Mouse (Mus musculus): ENCODE measurements around the gene Lce1a2. TPM values are rescaled to one million over a fixed set of nuclear protein-coding genes. Genes with fewer than 3 reads are reported as not detected.
"Not testable (repeated sequence)": the region's sequence is repeated elsewhere in the genome, so short reads cannot be mapped to it uniquely, and the experiment has no call there.

Gene Lce1a2
- not detected in 2 replicates for polyA plus RNA-seq (2014; fragmentation: Nextera tagmentation; extraction: Ambion mirVana)

DNA sequence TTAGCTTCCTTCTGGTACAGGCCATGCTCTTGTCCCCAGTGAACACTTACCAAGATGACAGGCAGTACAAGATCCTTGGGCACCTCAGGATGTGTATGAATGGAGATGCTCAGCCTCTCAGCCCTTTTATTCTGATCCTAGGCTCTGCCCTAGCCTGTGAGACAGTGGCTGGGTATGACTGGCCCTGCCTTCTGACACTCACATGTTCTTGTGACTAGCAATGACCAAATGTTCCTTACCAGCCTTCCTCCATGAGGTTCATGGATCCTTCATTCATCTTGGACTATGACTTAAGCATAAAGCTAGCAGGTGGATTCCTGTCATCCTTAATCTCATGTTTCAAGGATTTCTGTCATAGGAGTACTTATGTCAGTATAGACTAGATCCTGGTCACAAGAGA lies at the start of gene Lce1a2:
Lce1a2 (minus strand) TSS at position 101 of the 400 bp plus-strand sequence.
- Histone ChIP-seq H3K36me3 (ENCODE audit: control insufficient read depth, insufficient read depth, low read length) (no peaks in the 10 kb centered on the region), H3K27me3 (ENCODE audit: control insufficient read depth, insufficient read depth, low read length) (no peaks in the 10 kb centered on the region), H3K4me1 (ENCODE audit: control insufficient read depth, insufficient read depth, low read length) (no peaks in the 10 kb centered on the region), H3K4me2 (replicated peaks; ENCODE audit: low read depth, low read length) (no peak within 1 kb of the TSS), H3K4me3 (ENCODE audit: low read length) (no peak within 1 kb of the TSS), H3K27ac (ENCODE audit: low read depth, low read length) (no peak within 1 kb of the TSS), H3K9ac (ENCODE audit: low read depth, low read length) (no peak within 1 kb of the TSS), H3K9me3 (ENCODE audit: control insufficient read depth, low read length) (no peaks in the 10 kb centered on the region)
- ATAC-seq (ENCODE audit: low FRiP score, low TSS enrichment), result no peak

DNA sequence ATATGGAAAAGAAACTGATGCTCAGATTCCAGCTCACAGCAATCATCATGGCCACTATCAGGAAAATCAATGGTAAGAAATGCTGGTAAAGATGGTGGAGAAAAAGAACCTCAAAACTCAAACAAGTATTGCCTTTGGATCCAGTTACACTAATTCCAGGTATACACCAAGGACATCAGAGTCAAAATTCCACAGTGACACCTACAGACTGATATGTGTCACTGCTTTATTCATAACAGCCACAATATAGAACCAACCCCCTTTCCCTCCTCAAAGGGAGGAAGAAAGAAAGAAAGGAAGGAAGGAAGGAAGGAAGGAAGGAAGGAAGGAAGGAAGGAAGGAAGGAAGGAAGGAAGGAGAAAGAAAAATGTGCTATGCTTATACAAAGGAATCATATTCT lies 45.0 kb upstream of the Lce1a2 start:
- Histone ChIP-seq H3K27ac (ENCODE audit: low read depth, low read length) (no peak overlapping the region), H3K9me3 (ENCODE audit: control insufficient read depth, low read length) (no peaks in the 10 kb centered on the region), H3K9ac (ENCODE audit: low read depth, low read length) (no peak overlapping the region), H3K4me2 (replicated peaks; ENCODE audit: low read depth, low read length) (no peak overlapping the region), H3K4me3 (ENCODE audit: low read length) (no peak overlapping the region), H3K27me3 (ENCODE audit: control insufficient read depth, insufficient read depth, low read length) (no peaks in the 10 kb centered on the region), H3K36me3 (ENCODE audit: control insufficient read depth, insufficient read depth, low read length) (no peaks in the 10 kb centered on the region), H3K4me1 (ENCODE audit: control insufficient read depth, insufficient read depth, low read length) (no peaks in the 10 kb centered on the region)
- no peak for ATAC-seq (ENCODE audit: low FRiP score, low TSS enrichment)

DNA sequence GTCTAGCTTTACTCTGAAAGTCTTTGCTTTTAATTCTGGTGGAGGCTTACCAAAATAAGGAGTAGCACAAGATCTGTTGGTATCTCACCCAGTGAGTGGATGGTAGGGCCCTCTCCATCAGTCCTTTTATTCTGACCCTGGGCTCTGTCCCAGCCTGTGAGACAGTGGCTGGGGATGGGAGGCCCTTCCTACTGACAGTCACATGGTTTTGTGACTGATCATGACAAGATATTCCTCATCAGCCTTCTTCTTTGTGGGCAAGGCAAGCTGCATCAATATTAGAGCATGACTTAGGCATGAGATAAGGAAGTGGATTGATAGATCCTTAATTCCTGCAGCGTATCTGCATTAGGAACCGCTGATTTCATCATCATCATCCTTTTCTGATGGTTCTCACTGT lies 38.9 kb upstream of the Lce1a2 start, which contains the start of gene Lce1e:
Lce1e (minus strand) TSS at position 101 of the 400 bp plus-strand sequence.
- Histone ChIP-seq H3K4me3 (ENCODE audit: low read length) (no peak within 1 kb of the TSS), H3K36me3 (ENCODE audit: control insufficient read depth, insufficient read depth, low read length) (no peaks in the 10 kb centered on the region), H3K9ac (ENCODE audit: low read depth, low read length) (no peak within 1 kb of the TSS), H3K27me3 (ENCODE audit: control insufficient read depth, insufficient read depth, low read length) (no peaks in the 10 kb centered on the region), H3K27ac (ENCODE audit: low read depth, low read length) (no peak within 1 kb of the TSS), H3K4me1 (ENCODE audit: control insufficient read depth, insufficient read depth, low read length) (no peaks in the 10 kb centered on the region), H3K9me3 (ENCODE audit: control insufficient read depth, low read length) (no peaks in the 10 kb centered on the region), H3K4me2 (replicated peaks; ENCODE audit: low read depth, low read length) (no peak within 1 kb of the TSS)
- ATAC-seq (ENCODE audit: low FRiP score, low TSS enrichment), result no peak
- 88% methylated on average over 2 of the region's 2 CpGs for WGBS

- Histone ChIP-seq H3K4me3 (ENCODE audit: low read length) (no peak overlapping the region), H3K4me1 (ENCODE audit: control insufficient read depth, insufficient read depth, low read length) (no peaks in the 10 kb centered on the region), H3K9me3 (ENCODE audit: control insufficient read depth, low read length) (no peaks in the 10 kb centered on the region), H3K36me3 (ENCODE audit: control insufficient read depth, insufficient read depth, low read length) (no peaks in the 10 kb centered on the region), H3K27me3 (ENCODE audit: control insufficient read depth, insufficient read depth, low read length) (no peaks in the 10 kb centered on the region), H3K9ac (ENCODE audit: low read depth, low read length) (no peak overlapping the region), H3K4me2 (replicated peaks; ENCODE audit: low read depth, low read length) (no peak overlapping the region), H3K27ac (ENCODE audit: low read depth, low read length) (no peak overlapping the region)
- no peak for ATAC-seq (ENCODE audit: low FRiP score, low TSS enrichment)
- WGBS, result 30% methylated on average over 1 of the region's 1 CpGs
These were observed 24.5 kb upstream of the Lce1a2 start for GRCm38 (mm10) chr3:92694613-92695012.

DNA sequence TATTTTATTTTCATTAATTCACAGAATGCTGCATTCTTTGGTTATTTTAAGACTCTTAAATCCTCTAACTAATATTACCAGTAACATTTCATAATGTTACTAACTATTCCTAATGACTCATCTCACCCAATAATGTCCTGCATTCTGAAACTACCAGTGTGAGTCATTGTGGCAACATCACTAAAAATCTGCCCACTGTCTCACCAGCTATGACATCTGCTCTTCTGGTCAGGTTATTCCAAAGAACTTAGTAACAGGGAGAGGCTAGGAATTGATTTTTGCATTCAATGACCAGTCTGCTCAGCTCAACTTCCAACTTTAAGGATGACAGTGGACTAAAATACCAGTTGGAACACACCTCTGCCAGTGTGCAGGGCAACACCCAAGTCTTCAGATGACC lies 21.6 kb upstream of the Lce1a2 start:
- Histone ChIP-seq H3K36me3 (ENCODE audit: control insufficient read depth, insufficient read depth, low read length) (no peaks in the 10 kb centered on the region), H3K27ac (ENCODE audit: low read depth, low read length) (no peak overlapping the region), H3K27me3 (ENCODE audit: control insufficient read depth, insufficient read depth, low read length) (no peaks in the 10 kb centered on the region), H3K9ac (ENCODE audit: low read depth, low read length) (no peak overlapping the region), H3K4me2 (replicated peaks; ENCODE audit: low read depth, low read length) (no peak overlapping the region), H3K4me1 (ENCODE audit: control insufficient read depth, insufficient read depth, low read length) (no peaks in the 10 kb centered on the region), H3K9me3 (ENCODE audit: control insufficient read depth, low read length) (no peaks in the 10 kb centered on the region), H3K4me3 (ENCODE audit: low read length) (no peak overlapping the region)
- no peak for ATAC-seq (ENCODE audit: low FRiP score, low TSS enrichment)

GRCm38 (mm10) chr3:92689154-92689553 lies 19.0 kb upstream of the Lce1a2 start:
- H3K4me2 ChIP-seq (replicated peaks; ENCODE audit: low read depth, low read length), result not testable (repeated sequence)
- 87% methylated on average over 16 of the region's 16 CpGs for WGBS

DNA sequence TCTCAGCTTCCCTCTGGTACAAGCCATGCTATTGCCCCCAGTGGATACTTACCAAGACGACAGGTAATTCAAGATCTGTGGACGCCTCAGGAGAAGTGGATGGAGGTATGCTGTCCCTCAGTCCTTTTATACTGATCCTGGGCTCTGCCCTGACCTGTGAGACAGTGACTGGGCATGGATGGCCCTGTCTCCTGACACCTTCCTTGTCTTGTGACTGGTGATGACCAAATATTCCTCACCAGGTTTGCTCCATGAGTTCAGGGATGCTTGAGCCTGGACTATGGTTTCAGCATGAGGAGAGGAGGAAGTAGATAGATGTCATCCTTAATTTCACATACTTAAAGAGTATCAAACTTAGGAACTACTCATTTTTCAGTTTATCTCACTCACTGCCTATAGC lies 17.0 kb upstream of the Lce1a2 start, which contains the start of gene Lce1d:
Lce1d (minus strand) TSS at position 101 of the 400 bp plus-strand sequence.
- Histone ChIP-seq H3K4me2 (replicated peaks; ENCODE audit: low read depth, low read length) (no peak within 1 kb of the TSS), H3K9me3 (ENCODE audit: control insufficient read depth, low read length) (no peaks in the 10 kb centered on the region), H3K36me3 (ENCODE audit: control insufficient read depth, insufficient read depth, low read length) (no peaks in the 10 kb centered on the region), H3K27ac (ENCODE audit: low read depth, low read length) (no peak within 1 kb of the TSS), H3K4me1 (ENCODE audit: control insufficient read depth, insufficient read depth, low read length) (no peaks in the 10 kb centered on the region), H3K9ac (ENCODE audit: low read depth, low read length) (no peak within 1 kb of the TSS), H3K27me3 (ENCODE audit: control insufficient read depth, insufficient read depth, low read length) (no peaks in the 10 kb centered on the region), H3K4me3 (ENCODE audit: low read length) (no peak within 1 kb of the TSS)
- WGBS, result 61% methylated on average over 2 of the region's 2 CpGs
- ATAC-seq (ENCODE audit: low FRiP score, low TSS enrichment), result no peak

More at GRCm38 (mm10) chr3:92689154-92689553, 19.0 kb upstream of the Lce1a2 start:
- H3K27me3 ChIP-seq (ENCODE audit: control insufficient read depth, insufficient read depth, low read length); H3K36me3 ChIP-seq (ENCODE audit: control insufficient read depth, insufficient read depth, low read length); H3K9me3 ChIP-seq (ENCODE audit: control insufficient read depth, low read length); H3K4me3 ChIP-seq (ENCODE audit: low read length); H3K4me1 ChIP-seq (ENCODE audit: control insufficient read depth, insufficient read depth, low read length); ATAC-seq (ENCODE audit: low FRiP score, low TSS enrichment); H3K27ac ChIP-seq (ENCODE audit: low read depth, low read length); H3K9ac ChIP-seq (ENCODE audit: low read depth, low read length): not testable (repeated sequence)

- H3K27ac ChIP-seq (ENCODE audit: low read depth, low read length), result no peak within 1 kb of the TSS
- H3K4me2 ChIP-seq (replicated peaks; ENCODE audit: low read depth, low read length), result no peak within 1 kb of the TSS
- no peak within 1 kb of the TSS for H3K9ac ChIP-seq (ENCODE audit: low read depth, low read length)
- no peaks in the 10 kb centered on the region for H3K27me3 ChIP-seq (ENCODE audit: control insufficient read depth, insufficient read depth, low read length)
- ATAC-seq (ENCODE audit: low FRiP score, low TSS enrichment), result no peak
- H3K9me3 ChIP-seq (ENCODE audit: control insufficient read depth, low read length), result no peaks in the 10 kb centered on the region
- no peak within 1 kb of the TSS for H3K4me3 ChIP-seq (ENCODE audit: low read length)
- H3K36me3 ChIP-seq (ENCODE audit: control insufficient read depth, insufficient read depth, low read length), result no peaks in the 10 kb centered on the region
- 91% methylated on average over 4 of the region's 4 CpGs for WGBS
- no peaks in the 10 kb centered on the region for H3K4me1 ChIP-seq (ENCODE audit: control insufficient read depth, insufficient read depth, low read length)
These were observed 8.8 kb upstream of the Lce1a2 start, which contains the start of gene Lce1c for GRCm38 (mm10) chr3:92678947-92679346. Gene Lce1c (plus strand): TSS chr3:92679247.

- Histone ChIP-seq H3K4me2 (replicated peaks; ENCODE audit: low read depth, low read length) (no peak within 1 kb of the TSS), H3K4me1 (ENCODE audit: control insufficient read depth, insufficient read depth, low read length) (no peaks in the 10 kb centered on the region), H3K27ac (ENCODE audit: low read depth, low read length) (no peak within 1 kb of the TSS), H3K27me3 (ENCODE audit: control insufficient read depth, insufficient read depth, low read length) (no peaks in the 10 kb centered on the region), H3K36me3 (ENCODE audit: control insufficient read depth, insufficient read depth, low read length) (no peaks in the 10 kb centered on the region), H3K9me3 (ENCODE audit: control insufficient read depth, low read length) (no peaks in the 10 kb centered on the region), H3K9ac (ENCODE audit: low read depth, low read length) (no peak within 1 kb of the TSS), H3K4me3 (ENCODE audit: low read length) (no peak within 1 kb of the TSS)
- ATAC-seq (ENCODE audit: low FRiP score, low TSS enrichment), result no peak
These were observed 13.3 kb downstream of the Lce1a2 start, which contains the start of gene Lce1b for GRCm38 (mm10) chr3:92656826-92657225. Gene Lce1b (minus strand): TSS chr3:92656926.

All from kidney, embryonic 14.5 days (tissue).